Mouse (Mus musculus): ENCODE results near the gene Vmn2r118. TPM values are rescaled to one million over a fixed set of nuclear protein-coding genes. Genes with fewer than 3 reads are reported as not detected.

Vmn2r118 gene
- not detected in 2 replicates for polyA plus RNA-seq (2014; fragmentation: Nextera tagmentation; extraction: Ambion mirVana)

- DNase-seq (ENCODE audit: low spot score) (no peak), ATAC-seq (ENCODE audit: insufficient read depth, low FRiP score, low TSS enrichment) (no peak)
- no peak within 1 kb of the TSS for H3K4me3 ChIP-seq (ENCODE audit: low read depth, low read length)
- H3K27me3 ChIP-seq (ENCODE audit: control insufficient read depth, insufficient read depth, low read length), result no peaks in the 10 kb centered on the region
- 82% methylated on average over 3 of the region's 3 CpGs for WGBS
- H3K9me3 ChIP-seq (ENCODE audit: control insufficient read depth, low read length), result no peaks in the 10 kb centered on the region
- H3K4me2 ChIP-seq (ENCODE audit: low read depth), result no peak within 1 kb of the TSS
- H3K27ac ChIP-seq (ENCODE audit: low read depth, low read length), result no peak within 1 kb of the TSS
- no peaks in the 10 kb centered on the region for H3K4me1 ChIP-seq (ENCODE audit: control insufficient read depth, insufficient read depth, low read length)
- H3K36me3 ChIP-seq (ENCODE audit: control insufficient read depth, insufficient read depth, low read length), result no peaks in the 10 kb centered on the region
- H3K9ac ChIP-seq (ENCODE audit: low read length), result no peak within 1 kb of the TSS
These were observed at the start of gene Vmn2r118 for GRCm38 (mm10) chr17:55625092-55625491. Vmn2r118 (minus strand) TSS chr17:55625192.

GRCm38 (mm10) chr17:55661099-55661498, 36.1 kb upstream of the Vmn2r118 start:
- no peak overlapping the region for H3K27ac ChIP-seq (ENCODE audit: low read depth, low read length)
- ATAC-seq (ENCODE audit: insufficient read depth, low FRiP score, low TSS enrichment), result no peak

GRCm38 (mm10) chr17:55590838-55591237, 34.2 kb downstream of the Vmn2r118 start:
- no peak overlapping the region for H3K27ac ChIP-seq (ENCODE audit: low read depth, low read length)
- no peak overlapping the region for H3K4me3 ChIP-seq (ENCODE audit: low read depth, low read length)
- no peak for ATAC-seq (ENCODE audit: insufficient read depth, low FRiP score, low TSS enrichment)
- H3K4me2 ChIP-seq (ENCODE audit: low read depth), result no peak overlapping the region
- no peak overlapping the region for H3K9ac ChIP-seq (ENCODE audit: low read length)
- H3K9me3 ChIP-seq (ENCODE audit: control insufficient read depth, low read length), result no peaks in the 10 kb centered on the region
- 85% methylated on average over 1 of the region's 1 CpGs for WGBS
- no peak for DNase-seq (ENCODE audit: low spot score)
- no peaks in the 10 kb centered on the region for H3K4me1 ChIP-seq (ENCODE audit: control insufficient read depth, insufficient read depth, low read length)
- H3K36me3 ChIP-seq (ENCODE audit: control insufficient read depth, insufficient read depth, low read length), result no peaks in the 10 kb centered on the region
- no peaks in the 10 kb centered on the region for H3K27me3 ChIP-seq (ENCODE audit: control insufficient read depth, insufficient read depth, low read length)

More at GRCm38 (mm10) chr17:55661099-55661498, 36.1 kb upstream of the Vmn2r118 start:
- no peaks in the 10 kb centered on the region; the same call in 1 of the 2 replicates for H3K36me3 ChIP-seq (ENCODE audit: control insufficient read depth, insufficient read depth, low read length)
- no peak overlapping the region for H3K9ac ChIP-seq (ENCODE audit: low read length)
- H3K4me1 ChIP-seq (ENCODE audit: control insufficient read depth, insufficient read depth, low read length), result no peaks in the 10 kb centered on the region
- no peak overlapping the region for H3K4me3 ChIP-seq (ENCODE audit: low read depth, low read length)
- H3K9me3 ChIP-seq (ENCODE audit: control insufficient read depth, low read length), result no peaks in the 10 kb centered on the region
- H3K27me3 ChIP-seq (ENCODE audit: control insufficient read depth, insufficient read depth, low read length), result no peaks in the 10 kb centered on the region
- WGBS, result 96% methylated on average over 2 of the region's 2 CpGs
- no peak for DNase-seq (ENCODE audit: low spot score)
- H3K4me2 ChIP-seq (ENCODE audit: low read depth), result no peak overlapping the region

GRCm38 (mm10) chr17:55561774-55562173, 63.2 kb downstream of the Vmn2r118 start:
- Histone ChIP-seq H3K4me1 (ENCODE audit: control insufficient read depth, insufficient read depth, low read length) (no peaks in the 10 kb centered on the region), H3K4me2 (ENCODE audit: low read depth) (no peak overlapping the region), H3K27me3 (ENCODE audit: control insufficient read depth, insufficient read depth, low read length) (no peaks in the 10 kb centered on the region), H3K9ac (ENCODE audit: low read length) (no peak overlapping the region), H3K9me3 (ENCODE audit: control insufficient read depth, low read length) (no peaks in the 10 kb centered on the region), H3K36me3 (ENCODE audit: control insufficient read depth, insufficient read depth, low read length) (no peaks in the 10 kb centered on the region), H3K4me3 (ENCODE audit: low read depth, low read length) (no peak overlapping the region), H3K27ac (ENCODE audit: low read depth, low read length) (no peak overlapping the region)
- no peak for DNase-seq (ENCODE audit: low spot score)
- WGBS, result 70% methylated on average over 2 of the region's 2 CpGs
- ATAC-seq (ENCODE audit: insufficient read depth, low FRiP score, low TSS enrichment), result no peak

GRCm38 (mm10) chr17:55548476-55548875, 76.5 kb downstream of the Vmn2r118 start:
- no peaks in the 10 kb centered on the region for H3K36me3 ChIP-seq (ENCODE audit: control insufficient read depth, insufficient read depth, low read length)
- H3K4me3 ChIP-seq (ENCODE audit: low read depth, low read length), result no peak overlapping the region
- DNase-seq (ENCODE audit: low spot score) (no peak), ATAC-seq (ENCODE audit: insufficient read depth, low FRiP score, low TSS enrichment) (no peak)
- no peak overlapping the region for H3K27ac ChIP-seq (ENCODE audit: low read depth, low read length)
- H3K4me1 ChIP-seq (ENCODE audit: control insufficient read depth, insufficient read depth, low read length), result no peaks in the 10 kb centered on the region
- 80% methylated on average over 1 of the region's 1 CpGs for WGBS
- no peak overlapping the region for H3K4me2 ChIP-seq (ENCODE audit: low read depth)
- no peaks in the 10 kb centered on the region for H3K9me3 ChIP-seq (ENCODE audit: control insufficient read depth, low read length)
- H3K9ac ChIP-seq (ENCODE audit: low read length), result no peak overlapping the region
- no peaks in the 10 kb centered on the region for H3K27me3 ChIP-seq (ENCODE audit: control insufficient read depth, insufficient read depth, low read length)

Other genes with a start within 250 kb of the Vmn2r118 start
- gene St6gal2, start 179.8 kb downstream of the Vmn2r118 start, polyA plus RNA-seq (2014; fragmentation: Nextera tagmentation; extraction: Ambion mirVana), result 7.4 and 8.3 TPM in 2 replicates
- 7.3 and 8.3 TPM in 2 replicates for gene Pot1b, start 87.4 kb upstream of the Vmn2r118 start, polyA plus RNA-seq (2014; fragmentation: Nextera tagmentation; extraction: Ambion mirVana)
- 0.08 and 0.29 TPM in 2 replicates for gene Adgre4, start 124.8 kb upstream of the Vmn2r118 start, polyA plus RNA-seq (2014; fragmentation: Nextera tagmentation; extraction: Ambion mirVana)